Mouse (Mus musculus) T-helper 17 cell (primary cell): ENCODE measurements around the gene Atpif1.

Source experiments
- in situ Hi-C, 2 experiments: fragments of 300-600 bp; cut with MboI, MseI; formaldehyde crosslinking; loops; 1 replicate in 1 of 2; 2 replicates in 1 of 2; pipeline ENCODE4 v1.15.1; 2025; ENCODE audit warnings: high pct_unique_total_duplicates in 2 of 2

Atpif1 gene

DNA sequence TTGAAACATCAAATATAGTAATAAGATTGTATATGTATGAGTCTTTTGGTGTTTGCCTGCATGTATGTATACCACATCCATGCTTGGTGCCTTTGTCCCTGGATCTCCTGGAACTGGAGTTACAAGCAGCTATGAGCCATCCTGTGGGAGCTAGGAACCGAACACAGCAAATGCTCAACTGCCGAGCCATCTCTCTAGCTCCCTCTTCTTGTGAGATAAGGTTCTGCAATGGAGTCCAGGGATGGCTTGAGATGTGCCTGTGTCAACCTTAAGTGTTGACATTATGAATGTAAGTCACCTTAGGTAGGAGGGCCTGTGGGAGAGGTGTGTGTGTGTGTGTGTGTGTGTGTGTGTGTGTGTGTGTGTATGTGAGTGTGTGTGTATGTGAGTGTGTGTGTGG, 6.8 kb downstream of the Atpif1 start:
- in situ Hi-C loops: no loop called here

DNA sequence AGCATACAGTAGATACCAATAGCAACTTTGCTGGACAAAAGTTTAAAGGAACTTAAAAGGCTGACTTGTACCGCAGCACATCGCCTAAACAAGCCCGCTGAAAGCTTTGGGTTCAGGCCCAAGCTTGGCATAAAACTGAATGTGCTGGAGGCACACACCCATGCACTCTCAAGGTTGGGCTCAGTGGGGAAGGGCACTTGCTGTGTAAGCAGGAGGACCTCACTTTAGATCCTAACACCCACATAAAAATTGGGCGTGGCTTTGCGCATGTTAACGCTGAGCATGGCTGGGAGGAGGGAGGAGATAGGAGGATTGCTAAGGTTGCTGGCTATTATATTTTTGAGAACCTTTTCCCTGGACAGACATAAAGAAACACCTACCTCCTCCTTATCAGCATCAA, 8.7 kb downstream of the Atpif1 start:
- in situ Hi-C loops: loop anchor here in 1 of 2 experiments (25.0 kb wide), 1 partner anchor 1588 kb away; the partner anchor contains the start of gene Matn1

DNA sequence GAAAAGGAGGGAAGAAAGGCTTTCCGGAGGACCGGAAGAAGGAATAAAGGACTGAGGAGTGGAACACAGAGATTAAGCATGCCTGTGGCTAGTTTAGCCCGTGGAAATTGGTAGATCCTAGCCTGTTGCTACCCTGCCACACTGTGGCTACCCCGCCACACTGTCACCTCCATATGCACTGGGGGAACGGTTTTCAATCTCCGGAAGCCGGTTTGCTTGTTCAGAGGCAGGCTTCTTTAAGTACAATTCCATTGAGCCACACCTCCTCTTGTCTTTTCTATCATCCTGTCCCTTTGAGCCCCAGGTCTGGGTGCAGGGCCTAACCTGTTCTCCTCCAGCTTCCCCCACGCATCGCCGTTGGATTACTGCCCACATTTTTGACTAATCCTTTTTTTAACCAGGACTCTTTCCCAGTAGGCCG, 9.1 kb downstream of the Atpif1 start:
- in situ Hi-C loops: loop anchor here in 1 of 2 experiments (25.0 kb wide), 1 partner anchor 1587 kb away; the partner anchor contains the start of gene Matn1

DNA sequence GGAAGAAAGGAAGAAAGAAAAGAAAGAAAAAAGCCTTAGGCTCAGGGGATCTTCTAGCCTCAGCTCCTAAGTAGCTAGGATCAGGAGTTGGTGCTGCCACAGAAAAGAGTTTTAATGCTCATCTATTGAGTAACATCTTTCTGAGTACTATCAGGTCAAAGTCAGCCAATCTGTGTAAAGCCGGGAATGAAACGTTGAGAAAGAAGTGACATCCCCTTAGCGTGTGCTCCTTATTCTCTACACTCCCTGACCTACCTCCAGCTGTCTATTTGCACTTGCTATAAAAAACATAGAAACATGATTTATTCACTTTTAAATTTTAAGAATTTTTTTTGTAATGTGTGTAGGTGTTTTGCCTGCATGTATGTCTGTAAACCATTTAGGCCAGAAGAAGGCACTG, 14.3 kb downstream of the Atpif1 start:
- in situ Hi-C loops: loop anchor here in 1 of 2 experiments (25.0 kb wide), 1 partner anchor 1582 kb away; the partner anchor contains the start of gene Matn1

DNA sequence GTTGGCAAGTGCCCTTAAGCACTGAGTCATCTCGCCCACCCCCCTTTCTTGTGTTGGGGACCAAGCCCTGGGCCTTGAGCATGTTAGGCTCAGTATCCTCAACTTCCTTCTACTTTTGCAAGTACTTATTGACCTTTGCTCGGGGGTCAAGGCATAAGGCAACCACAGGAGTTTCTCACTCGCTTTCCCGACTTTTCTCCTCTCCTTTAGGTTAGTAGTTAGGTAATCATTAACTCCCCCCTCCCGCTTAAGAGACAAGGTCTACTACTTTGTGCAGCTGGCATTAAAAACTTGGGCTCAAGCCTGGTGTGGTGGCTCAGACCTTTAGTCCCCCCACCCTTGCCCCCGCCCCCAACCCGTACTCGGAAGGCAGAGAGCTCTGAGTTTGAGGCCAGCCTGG, 15.4 kb downstream of the Atpif1 start:
- in situ Hi-C loops: loop anchor here in 1 of 2 experiments (25.0 kb wide), 1 partner anchor 1581 kb away; the partner anchor contains the start of gene Matn1

DNA sequence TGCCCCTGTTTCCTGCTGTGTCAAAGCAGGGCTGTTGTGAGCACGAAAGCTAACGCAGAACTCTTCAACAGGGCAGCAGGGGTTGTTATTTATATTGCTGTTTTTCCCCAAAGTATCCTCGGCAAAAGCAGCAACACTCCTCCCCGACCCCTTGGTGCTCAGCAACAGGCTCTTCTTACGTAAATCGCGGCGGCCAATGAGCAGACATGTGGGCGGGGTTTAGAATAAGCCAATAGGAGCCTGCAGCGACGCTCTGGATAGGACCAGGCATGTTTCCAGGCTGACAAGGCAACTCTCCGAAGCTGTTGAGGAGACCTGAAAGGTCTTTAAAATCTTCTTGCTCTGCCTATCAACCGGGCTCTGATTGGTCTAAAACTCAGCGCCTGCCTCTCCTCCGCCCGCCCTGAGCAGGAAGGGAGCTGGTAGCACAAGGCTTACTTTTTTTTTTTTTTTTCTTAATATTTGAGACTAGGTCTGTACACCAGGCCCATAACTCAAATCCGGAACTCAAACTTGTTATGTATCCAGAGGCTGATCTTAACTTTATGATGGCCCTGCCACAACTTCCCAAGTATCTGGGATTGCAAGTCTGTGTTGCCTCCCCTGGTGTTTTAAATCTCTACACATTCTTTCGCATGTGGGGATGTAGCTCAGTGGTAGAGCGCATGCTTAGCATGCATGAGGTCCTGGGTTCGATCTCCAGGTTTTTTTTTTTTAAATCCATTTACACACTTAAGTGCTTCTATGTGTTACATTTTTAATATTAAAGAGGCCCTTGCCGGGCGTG, 17.9 kb downstream of the Atpif1 start:
- in situ Hi-C loops: loop anchor here in 1 of 2 experiments (25.0 kb wide), 1 partner anchor 1578 kb away; the partner anchor contains the start of gene Matn1

DNA sequence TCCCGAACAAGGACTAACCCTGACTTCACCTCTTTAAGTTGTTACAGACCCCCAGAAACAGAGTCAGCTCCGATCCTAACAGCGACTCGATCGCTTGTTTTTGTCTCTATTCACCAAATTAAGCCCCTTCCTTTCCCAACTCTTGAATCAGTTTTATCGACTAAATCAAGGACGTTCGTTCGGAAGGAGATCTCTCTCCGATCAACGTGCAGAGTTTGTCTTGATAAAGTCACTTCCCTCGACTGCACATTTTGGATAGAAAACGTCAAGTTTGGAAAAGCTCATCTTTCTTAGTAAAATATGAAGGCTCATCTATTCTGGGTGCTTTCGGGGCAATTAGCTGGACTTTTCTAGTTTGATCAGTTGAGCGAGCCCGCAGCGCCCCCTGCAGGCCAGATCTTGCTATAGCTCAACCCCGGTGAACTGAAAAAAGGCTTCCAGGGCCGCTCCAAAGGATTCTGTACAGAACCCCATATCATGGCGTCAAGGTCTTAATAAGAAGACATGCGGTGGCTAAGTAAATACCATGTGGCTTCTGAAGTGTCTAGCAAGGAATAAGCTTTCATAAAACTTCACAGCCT, 18.8 kb downstream of the Atpif1 start:
- in situ Hi-C loops: loop anchor here (5.0 to 25.0 kb wide), 4 partner anchors 52 to 1577 kb away; partner anchors contain the start of genes Matn1 (in 1 of the 2), Med18 (in 1 of the 2) and Phactr4 (in 1 of the 2)

DNA sequence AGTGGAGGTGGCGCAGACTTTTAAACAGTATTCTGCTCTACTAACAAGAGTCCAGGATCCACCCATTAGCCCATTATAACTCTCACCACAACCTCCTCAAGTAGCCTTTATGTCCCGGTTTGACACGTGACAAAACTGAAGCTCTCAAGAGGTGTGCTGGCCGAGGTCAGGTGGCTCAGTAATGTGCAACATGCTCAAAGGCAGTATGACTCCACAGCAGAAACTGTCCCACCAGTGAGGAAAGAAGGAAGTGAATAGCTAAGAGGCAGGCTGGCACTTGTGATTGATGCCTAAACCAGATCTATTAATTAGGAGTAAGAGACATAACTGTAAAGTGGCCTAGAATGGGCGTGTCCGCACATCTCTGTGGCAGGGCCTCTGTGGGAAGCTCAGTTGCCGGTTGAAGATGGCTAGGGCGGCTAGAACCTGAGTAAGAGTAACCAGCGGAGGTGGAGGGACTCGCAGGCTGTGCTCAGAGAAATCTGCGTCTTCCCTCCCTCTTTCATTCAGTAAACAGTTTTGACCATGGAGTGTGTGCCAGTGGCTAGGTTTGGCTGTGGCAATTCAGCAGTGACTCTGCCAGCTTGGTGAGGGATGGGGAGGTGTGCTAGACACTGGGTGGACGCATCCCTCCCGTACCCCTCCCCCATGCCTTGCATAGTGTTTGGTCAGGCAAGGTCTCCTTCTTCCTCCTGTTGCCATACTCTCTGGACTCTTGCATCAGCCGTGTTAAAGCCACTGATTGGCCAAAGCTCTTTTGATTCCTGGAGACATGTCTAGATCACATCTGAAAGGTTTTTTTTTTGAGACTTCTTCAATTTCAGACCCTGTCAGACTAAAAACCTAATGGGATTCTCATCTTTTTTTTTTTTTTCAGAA, 19.8 kb downstream of the Atpif1 start:
- in situ Hi-C loops: loop anchor here (5.0 to 25.0 kb wide), 4 partner anchors 51 to 1576 kb away; partner anchors contain the start of genes Matn1 (in 1 of the 2), Med18 (in 1 of the 2) and Phactr4 (in 1 of the 2)

DNA sequence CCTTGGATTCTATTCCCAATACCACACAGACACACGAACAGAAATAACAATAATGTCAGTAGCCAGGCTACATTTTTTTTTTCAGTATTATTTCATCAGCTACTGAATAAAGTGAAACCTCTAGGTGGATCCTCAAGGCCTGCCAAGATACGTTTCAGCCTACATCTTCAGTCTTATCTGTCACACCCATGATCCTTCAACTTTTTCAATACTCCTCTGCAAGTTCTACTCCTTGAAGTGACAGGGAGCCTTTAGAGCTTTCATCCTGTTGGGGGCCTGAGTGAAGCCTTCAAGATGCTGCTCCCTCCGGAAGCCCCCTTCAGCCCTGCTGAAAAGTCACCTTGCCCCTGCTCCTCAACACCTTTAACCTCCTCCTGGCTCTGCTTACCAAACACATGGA, 21.4 kb downstream of the Atpif1 start:
- in situ Hi-C loops: loop anchor here (5.0 to 25.0 kb wide), 4 partner anchors 50 to 1575 kb away; partner anchors contain the start of genes Matn1 (in 1 of the 2), Med18 (in 1 of the 2) and Phactr4 (in 1 of the 2)

DNA sequence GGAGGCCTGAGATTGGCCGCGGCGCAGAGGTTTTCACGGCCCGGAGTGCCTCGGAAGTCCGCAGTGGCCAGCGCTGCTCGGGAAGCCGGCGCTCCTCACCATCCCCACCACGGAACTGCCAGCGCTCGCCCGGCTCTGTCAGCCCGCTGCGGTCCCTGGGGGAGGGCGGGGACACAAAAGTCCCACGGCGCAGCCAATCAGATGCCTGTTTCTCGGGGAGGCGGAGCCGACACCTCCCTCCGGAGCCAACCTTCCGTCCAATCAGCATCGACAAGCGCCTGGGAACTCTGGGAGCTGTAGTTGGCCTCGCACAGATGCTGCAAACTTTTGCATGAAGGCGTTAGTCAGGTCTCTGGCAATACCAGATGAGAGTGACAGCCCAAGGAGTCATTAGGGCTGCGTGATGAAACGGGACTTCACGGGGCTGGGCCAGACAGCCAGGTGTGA, 23.1 kb downstream of the Atpif1 start, which contains the start of gene Sesn2:
Gene Sesn2, minus strand, starts transcription at position 150 of the 447 bp plus-strand sequence.
- in situ Hi-C loops: loop anchor here (5.0 to 25.0 kb wide), 4 partner anchors 48 to 1573 kb away; partner anchors contain the start of genes Matn1 (in 1 of the 2), Med18 (in 1 of the 2) and Phactr4 (in 1 of the 2)

DNA sequence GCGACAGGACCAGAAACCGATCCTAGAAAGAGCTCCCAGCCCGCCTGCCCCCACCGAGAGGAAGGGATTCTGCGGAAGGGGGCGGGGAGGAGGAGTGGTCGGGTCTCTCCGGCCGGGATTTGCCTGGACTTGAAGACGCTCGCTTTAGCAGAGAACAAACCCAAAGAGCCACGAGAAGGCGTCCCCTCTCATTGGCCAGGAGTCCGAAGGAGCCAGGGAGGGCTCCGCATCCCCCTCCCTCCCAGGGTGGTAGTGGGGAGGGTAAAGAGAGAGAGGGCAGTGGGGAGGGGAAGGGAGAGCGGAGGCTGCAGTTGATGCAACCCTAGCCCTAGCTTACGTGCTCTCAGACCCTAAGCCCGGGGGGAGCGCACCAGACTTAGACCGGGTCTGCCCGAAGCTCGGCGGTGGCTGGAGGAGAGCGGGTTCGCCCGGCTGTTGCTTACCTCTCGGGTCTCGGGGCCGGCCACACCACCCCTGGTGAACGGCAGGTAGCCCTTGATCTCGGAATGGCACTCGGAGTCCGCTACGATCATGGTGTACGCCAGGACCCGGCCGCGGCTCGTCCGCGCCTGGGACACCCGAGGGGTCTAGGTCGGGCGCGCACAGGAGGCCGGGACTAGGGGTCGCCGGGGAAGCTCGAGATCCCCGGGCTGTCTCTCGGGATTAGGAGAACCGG, 23.7 kb downstream of the Atpif1 start:
- in situ Hi-C loops: loop anchor here (5.0 to 25.0 kb wide), 4 partner anchors 47 to 1572 kb away; partner anchors contain the start of genes Matn1 (in 1 of the 2), Med18 (in 1 of the 2) and Phactr4 (in 1 of the 2)

DNA sequence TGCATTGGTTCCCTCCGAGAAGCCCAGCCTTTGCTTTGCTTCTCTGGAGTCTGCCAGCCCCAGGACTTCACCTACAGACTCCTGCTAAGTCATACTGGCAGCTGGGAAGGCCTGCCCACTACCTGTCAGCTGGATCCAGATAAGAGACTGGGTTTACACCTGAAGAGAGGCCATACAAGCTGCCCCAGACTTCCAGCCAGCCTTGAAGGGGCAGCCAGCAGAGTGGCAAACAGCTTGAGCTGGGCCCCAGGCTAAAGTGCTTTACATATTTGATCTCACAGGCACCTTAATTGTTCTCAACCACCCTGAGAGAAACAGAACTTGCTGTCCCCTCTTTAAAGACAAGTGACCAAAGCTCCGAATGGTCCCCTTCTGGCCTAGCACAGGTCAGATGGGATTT, 26.2 kb downstream of the Atpif1 start:
- in situ Hi-C loops: loop anchor here in 1 of 2 experiments (25.0 kb wide), 1 partner anchor 1570 kb away; the partner anchor contains the start of gene Matn1

DNA sequence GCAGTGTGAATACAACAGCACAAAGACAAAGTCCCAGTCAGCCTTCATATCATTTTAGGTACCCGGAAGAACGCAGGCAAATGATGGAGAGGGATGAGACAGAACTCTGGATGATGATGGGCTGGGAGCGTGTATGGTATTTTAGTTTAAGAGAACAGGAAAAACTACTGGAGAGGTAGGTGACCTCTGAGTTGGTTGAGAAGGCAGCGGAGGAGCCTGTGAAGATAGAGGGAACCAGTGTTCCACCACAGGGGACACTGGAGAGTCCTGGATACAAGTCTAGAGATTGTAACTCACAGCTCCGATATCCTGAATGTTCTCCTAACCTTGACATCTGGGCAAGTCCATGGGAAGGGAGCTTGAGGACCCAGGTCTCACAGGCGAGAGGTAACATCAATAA, 27.2 kb downstream of the Atpif1 start:
- in situ Hi-C loops: loop anchor here in 1 of 2 experiments (25.0 kb wide), 1 partner anchor 1569 kb away; the partner anchor contains the start of gene Matn1

DNA sequence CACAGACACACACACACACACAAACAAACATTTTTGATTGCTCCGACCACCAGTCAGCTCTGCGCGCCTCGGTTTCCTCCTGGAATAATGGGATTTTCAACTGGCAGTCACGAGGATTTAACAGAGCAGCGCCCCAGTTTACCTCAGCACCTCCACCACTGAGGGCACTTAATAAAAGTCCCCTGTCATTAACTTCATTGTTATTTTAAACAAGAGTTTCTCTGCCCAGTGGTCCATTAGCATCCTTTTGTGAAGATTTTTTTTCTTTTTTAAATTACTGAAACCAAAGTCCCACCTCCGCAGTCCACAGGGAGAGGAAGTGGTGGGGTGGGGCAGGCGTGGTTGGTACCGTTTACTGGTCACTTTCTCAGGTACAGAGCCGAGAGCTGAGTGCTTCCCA, 27.7 kb downstream of the Atpif1 start:
- in situ Hi-C loops: loop anchor here in 1 of 2 experiments (25.0 kb wide), 1 partner anchor 1568 kb away; the partner anchor contains the start of gene Matn1

DNA sequence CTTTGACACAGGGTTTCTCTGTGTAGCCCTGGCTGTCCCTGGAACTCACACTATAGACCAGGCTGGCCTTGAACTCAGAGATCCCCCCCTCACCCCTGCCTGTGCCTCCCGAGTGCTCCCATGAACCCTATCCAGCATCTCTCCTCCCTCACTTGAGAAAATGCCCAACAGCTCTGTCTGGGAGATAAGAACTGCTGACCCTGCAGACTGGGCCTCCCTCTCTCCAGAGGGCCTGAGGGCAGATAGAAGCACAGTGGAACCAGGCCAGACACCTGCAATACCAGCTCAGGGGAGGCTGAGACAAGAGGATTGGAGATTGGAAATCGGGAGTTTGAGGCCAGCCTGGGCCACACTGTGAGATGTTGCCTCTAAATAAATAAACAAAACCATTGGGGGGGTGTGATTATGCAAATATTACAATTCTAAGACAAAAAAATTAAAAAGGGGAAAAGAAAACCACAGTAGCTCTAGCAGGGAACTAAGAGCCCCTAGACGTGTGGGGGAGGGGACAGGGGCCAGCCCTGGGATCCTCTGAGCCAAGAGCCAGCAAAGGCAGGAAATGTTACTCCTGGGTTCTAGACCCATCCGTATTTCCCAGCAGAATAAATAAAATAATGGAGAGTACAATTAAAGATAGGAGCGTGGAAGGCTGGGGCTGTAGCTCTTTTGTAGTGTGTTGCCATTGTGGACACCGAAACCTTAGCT, 28.3 kb downstream of the Atpif1 start:
- in situ Hi-C loops: loop anchor here in 1 of 2 experiments (25.0 kb wide), 1 partner anchor 1568 kb away; the partner anchor contains the start of gene Matn1

DNA sequence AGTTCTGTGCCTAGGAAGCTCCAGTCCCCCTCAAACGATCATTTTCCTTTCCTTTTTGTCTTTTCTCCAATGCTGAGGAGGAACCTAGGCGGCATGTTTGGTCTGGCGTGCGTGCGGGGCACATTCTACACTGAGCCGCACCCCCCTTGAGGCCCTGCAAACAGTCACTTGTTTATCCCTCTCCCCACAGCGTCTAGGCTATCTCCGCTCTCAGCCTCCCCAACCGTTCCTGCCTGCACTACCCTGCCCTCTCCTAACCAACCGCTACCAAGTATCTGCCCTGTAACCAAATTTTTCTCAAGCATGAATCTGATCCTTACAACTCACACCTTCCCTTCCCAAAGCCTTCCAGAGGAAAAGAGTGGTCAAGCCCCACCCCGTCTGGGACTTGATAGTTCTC, 30.1 kb downstream of the Atpif1 start:
- in situ Hi-C loops: loop anchor here in 1 of 2 experiments (25.0 kb wide), 1 partner anchor 1566 kb away; the partner anchor contains the start of gene Matn1

DNA sequence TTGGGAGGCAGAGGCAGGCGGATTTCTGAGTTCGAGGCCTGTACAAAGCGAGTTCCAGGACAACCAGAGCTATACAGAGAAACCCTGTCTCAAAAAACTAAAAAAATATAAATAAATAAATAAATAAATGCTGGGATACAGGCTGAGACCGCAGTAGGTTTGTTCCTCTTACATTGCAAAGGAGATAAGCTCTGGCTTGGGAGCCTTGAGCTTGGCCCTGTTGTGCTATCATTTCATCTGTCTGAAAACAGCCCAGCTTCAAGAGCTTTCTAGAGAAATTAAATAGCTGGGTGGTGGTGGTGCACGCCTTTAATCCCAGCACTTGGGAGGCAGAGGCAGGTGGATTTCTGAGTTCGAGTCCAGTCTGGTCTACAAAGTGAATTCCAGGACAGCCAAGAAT, 31.8 kb downstream of the Atpif1 start:
- in situ Hi-C loops: loop anchor here in 1 of 2 experiments (25.0 kb wide), 1 partner anchor 1564 kb away; the partner anchor contains the start of gene Matn1

DNA sequence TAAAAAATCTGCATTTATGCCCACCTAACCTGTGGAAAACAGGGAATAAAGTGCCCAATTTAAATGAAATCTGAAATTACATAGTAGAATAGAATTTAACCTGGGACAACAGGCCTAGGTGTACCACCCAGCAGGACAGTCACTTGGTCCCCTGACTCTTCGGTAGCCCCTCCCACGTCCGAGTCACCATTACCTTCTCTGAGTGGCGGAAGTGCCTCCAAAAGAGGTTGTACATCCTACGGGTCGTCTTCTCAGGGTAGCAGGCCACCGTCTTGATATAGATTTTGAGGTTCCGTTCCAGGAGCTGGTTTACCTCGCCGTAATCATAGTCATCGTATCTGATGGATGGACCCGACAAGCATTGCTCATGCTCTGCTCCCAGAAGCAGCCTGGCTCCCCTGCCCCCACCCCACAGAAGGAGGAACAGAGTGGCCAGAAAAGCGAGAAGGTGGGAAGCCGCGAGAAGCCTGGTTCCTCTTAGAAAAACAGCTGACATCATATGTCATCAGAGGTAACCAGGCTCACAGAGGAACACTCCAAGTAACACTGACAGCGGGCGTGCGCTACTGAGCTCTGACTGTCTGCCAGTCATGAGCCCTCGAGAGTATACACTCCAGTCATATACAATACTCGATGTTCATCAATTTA, 39.1 kb downstream of the Atpif1 start:
- in situ Hi-C loops: no loop called here
